Mouse (Mus musculus): ENCODE results near the gene Lhx8. TPM values are rescaled to one million over a fixed set of nuclear protein-coding genes. Genes with fewer than 3 reads are reported as not detected.

Gene Lhx8
- total and polyA plus RNA-seq, 3 experiments = not detected

GRCm38 (mm10) chr3:154298490-154298889 is 32.0 kb downstream of the Lhx8 start:
- DNase-seq (ENCODE audit: extremely low read depth) = no peak
- in situ Hi-C loops (cut with MboI; ENCODE audit: low pct_ligation_motif_present, low pct_unique_long_range_greater_than_20kb, low sequenced_read_pairs) = no loop called here
- H3K27ac ChIP-seq (ENCODE audit: insufficient read depth, low read depth) = no peak overlapping the region

DNA sequence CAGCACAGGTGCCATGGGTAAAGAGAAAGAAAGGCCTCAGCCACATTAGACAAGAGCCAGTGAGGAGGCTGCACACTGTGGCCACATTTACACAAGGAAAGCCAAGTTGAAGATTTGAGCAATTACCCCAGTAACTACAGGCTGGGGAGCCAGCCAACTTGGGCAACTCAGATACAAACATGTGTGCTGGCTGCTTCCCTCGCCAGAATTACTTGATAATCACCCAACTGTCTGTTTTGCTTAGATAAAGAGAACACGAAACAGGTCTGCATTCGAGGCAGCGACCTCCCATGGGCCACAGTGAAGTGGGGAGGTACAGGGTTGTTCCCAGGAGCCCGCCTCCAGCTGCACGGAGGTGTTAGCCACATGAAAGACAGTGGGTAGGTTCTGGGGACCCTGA is 33.0 kb downstream of the Lhx8 start:
- Histone ChIP-seq H3K9ac (ENCODE audit: insufficient read depth, low read depth) (no peak overlapping the region), H3K9me3 (replicated peaks; ENCODE audit: low read length) (no peaks in the 10 kb centered on the region), H3K79me2 (replicated peaks; ENCODE audit: control insufficient read depth, extremely low read depth, insufficient read depth, poor library complexity, severe bottlenecking) (no peaks in the 10 kb centered on the region), H3K27me3 (replicated peaks) (no peaks in the 10 kb centered on the region), H3K4me3 (replicated peaks in 1 of 3; ENCODE audit: low read depth in 2 of 3, low read length in 2 of 3, poor library complexity in 1 of 3) (no peak overlapping the region), H3K27ac (ENCODE audit: insufficient read depth, low read depth) (no peak overlapping the region), H3K36me3 (replicated peaks in 1 of 2; ENCODE audit: control insufficient read depth in 1 of 2, insufficient read depth in 1 of 2, low read length in 1 of 2) (no peaks in the 10 kb centered on the region), H3K4me1 (ENCODE audit: control insufficient read depth in 1 of 2, insufficient read depth in 2 of 2) (peaks cover 0 to 4% of the 10 kb centered on the region in 2 experiments; a peak in 1 of 4 replicates), H3K4me2 (ENCODE audit: insufficient read depth, low read depth, poor library complexity, severe bottlenecking) (no peak overlapping the region)
- in situ Hi-C loops (cut with MboI; ENCODE audit: low pct_ligation_motif_present, low pct_unique_long_range_greater_than_20kb, low sequenced_read_pairs) (no loop called here), dilution Hi-C loops (cut with MboI; ENCODE audit: extremely low pct_ligation_motif_present, extremely low pct_unique_long_range_greater_than_20kb, low sequenced_read_pairs) (no loop called here)
- TF ChIP-seq MAFK (IDR thresholded peaks at IDR 0.05; ENCODE audit: insufficient replicate concordance, low read length) = no peak
- DNase-seq (ENCODE audit: extremely low read depth) = no peak

More at GRCm38 (mm10) chr3:154298490-154298889, 32.0 kb downstream of the Lhx8 start:
- Histone ChIP-seq H3K4me1 (ENCODE audit: control insufficient read depth in 1 of 2, insufficient read depth in 2 of 2) (peaks cover 0 to 4% of the 10 kb centered on the region in 2 experiments; a peak in 1 of 4 replicates), H3K36me3 (replicated peaks in 1 of 2; ENCODE audit: control insufficient read depth in 1 of 2, insufficient read depth in 1 of 2, low read length in 1 of 2) (no peaks in the 10 kb centered on the region), H3K9ac (ENCODE audit: insufficient read depth, low read depth) (no peak overlapping the region), H3K27me3 (replicated peaks) (no peaks in the 10 kb centered on the region), H3K4me3 (replicated peaks in 1 of 3; ENCODE audit: low read depth in 2 of 3, low read length in 2 of 3, poor library complexity in 1 of 3) (no peak overlapping the region), H3K9me3 (replicated peaks; ENCODE audit: low read length) (no peaks in the 10 kb centered on the region), H3K79me2 (replicated peaks; ENCODE audit: control insufficient read depth, extremely low read depth, insufficient read depth, poor library complexity, severe bottlenecking) (no peaks in the 10 kb centered on the region), H3K4me2 (ENCODE audit: insufficient read depth, low read depth, poor library complexity, severe bottlenecking) (no peak overlapping the region)
- TF ChIP-seq ZMIZ1 (IDR thresholded peaks at IDR 0.05; ENCODE audit: low read depth, low read length) (no peak), PAX5 (IDR thresholded peaks at IDR 0.05; ENCODE audit: low read length) (no peak), ELF1 (IDR thresholded peaks at IDR 0.05; ENCODE audit: low read depth, low read length) (no peak), ETS1 (conservative IDR thresholded peaks at IDR 0.05; ENCODE audit: low read depth, low read length) (no peak), SMC3 (IDR thresholded peaks at IDR 0.05; ENCODE audit: low read depth, low read length) (no peak)
- dilution Hi-C loops (cut with MboI; ENCODE audit: extremely low pct_ligation_motif_present, extremely low pct_unique_long_range_greater_than_20kb, low sequenced_read_pairs) = no loop called here

DNA sequence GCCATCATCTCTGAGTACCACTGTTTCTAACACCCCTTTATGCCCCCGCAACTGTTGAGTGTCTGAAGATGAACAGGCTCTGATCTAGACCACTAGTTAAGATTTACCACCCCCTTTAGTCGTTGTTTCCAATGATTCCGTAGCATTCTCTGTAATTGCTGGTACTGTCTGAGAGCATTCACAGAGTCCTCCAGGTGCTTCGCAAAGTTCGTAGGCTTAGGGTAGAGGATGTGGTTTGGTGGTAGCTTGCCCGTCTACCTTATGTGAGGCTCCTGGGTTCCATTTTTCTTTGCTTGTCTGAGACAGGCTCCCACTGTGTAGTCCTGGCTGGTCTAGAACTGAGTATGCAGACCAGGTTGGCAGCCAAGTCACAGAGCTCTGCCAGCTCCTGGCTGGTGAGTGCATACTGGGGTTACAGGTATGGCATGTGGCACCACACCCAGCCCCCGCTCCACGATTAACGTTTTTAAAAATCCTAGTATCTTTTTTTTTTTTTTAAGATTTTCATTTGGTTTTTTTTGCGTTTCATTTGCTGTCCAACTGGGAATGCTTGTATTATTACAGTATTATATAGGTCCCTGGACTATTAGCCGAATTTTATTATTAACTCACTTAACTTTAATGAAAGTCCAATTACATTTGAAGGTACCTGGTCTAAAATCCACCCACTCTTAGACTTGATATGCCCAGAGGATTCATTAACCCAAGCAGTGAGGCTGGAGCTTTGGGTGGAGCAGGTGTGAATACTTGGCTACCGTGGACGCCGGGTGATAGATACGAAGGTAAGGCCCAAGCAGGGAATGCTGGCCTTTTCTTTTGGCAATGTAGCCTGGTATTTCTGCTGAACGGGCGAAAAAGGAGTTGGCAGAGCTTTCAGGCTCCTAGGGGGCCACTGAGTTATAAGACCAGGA is 35.3 kb downstream of the Lhx8 start:
- dilution Hi-C loops (cut with MboI; ENCODE audit: extremely low pct_ligation_motif_present, extremely low pct_unique_long_range_greater_than_20kb, low sequenced_read_pairs) (no loop called here), in situ Hi-C loops (cut with MboI; ENCODE audit: low pct_ligation_motif_present, low pct_unique_long_range_greater_than_20kb, low sequenced_read_pairs) (no loop called here)
- H3K27ac ChIP-seq (ENCODE audit: insufficient read depth, low read depth) = no peak overlapping the region
- H3K9me3 ChIP-seq (replicated peaks; ENCODE audit: low read length) = no peaks in the 10 kb centered on the region
- no peak overlapping the region for H3K4me3 ChIP-seq (replicated peaks in 1 of 3; ENCODE audit: low read depth in 2 of 3, low read length in 2 of 3, poor library complexity in 1 of 3)
- H3K36me3 ChIP-seq (replicated peaks in 1 of 2; ENCODE audit: control insufficient read depth in 1 of 2, insufficient read depth in 1 of 2, low read length in 1 of 2) = no peaks in the 10 kb centered on the region
- peaks cover 0 to 10% of the 10 kb centered on the region in 2 experiments; a peak in 2 of 4 replicates for H3K4me1 ChIP-seq (ENCODE audit: control insufficient read depth in 1 of 2, insufficient read depth in 2 of 2)
- no peak for DNase-seq (ENCODE audit: extremely low read depth)
- no peaks in the 10 kb centered on the region for H3K27me3 ChIP-seq (replicated peaks)
- H3K9ac ChIP-seq (ENCODE audit: insufficient read depth, low read depth) = no peak overlapping the region
- H3K79me2 ChIP-seq (replicated peaks; ENCODE audit: control insufficient read depth, extremely low read depth, insufficient read depth, poor library complexity, severe bottlenecking) = no peaks in the 10 kb centered on the region
- no peak for TF ChIP-seq CHD2 (IDR thresholded peaks at IDR 0.05; ENCODE audit: low read length)
- no peak for TF ChIP-seq ZMIZ1 (IDR thresholded peaks at IDR 0.05; ENCODE audit: low read depth, low read length)
- no peak for TF ChIP-seq KAT2A (IDR thresholded peaks at IDR 0.05; ENCODE audit: insufficient replicate concordance, low read length)
- no peak for TF ChIP-seq RAD21 (IDR thresholded peaks at IDR 0.05; ENCODE audit: low read depth, low read length)
- TF ChIP-seq CTCF (conservative IDR thresholded peaks at IDR 0.05 in 1 of 2, IDR thresholded peaks at IDR 0.05 in 1 of 2; ENCODE audit: low read depth in 2 of 2, low read length in 2 of 2) = no peak
- no peak for TF ChIP-seq CHD1 (IDR thresholded peaks at IDR 0.05; ENCODE audit: low read depth, low read length)
- no peak for TF ChIP-seq MYC (IDR thresholded peaks at IDR 0.05; ENCODE audit: low read depth, low read length)
- no peak for TF ChIP-seq NRF1 (IDR thresholded peaks at IDR 0.05; ENCODE audit: low read depth, low read length)
- no peak for TF ChIP-seq MAFK (IDR thresholded peaks at IDR 0.05; ENCODE audit: insufficient replicate concordance, low read length)
- TF ChIP-seq TCF12 (IDR thresholded peaks at IDR 0.05; ENCODE audit: low read depth, low read length) = no peak
- no peak for TF ChIP-seq UBTF (IDR thresholded peaks at IDR 0.05; ENCODE audit: low read depth, low read length)
- TF ChIP-seq ELF1 (IDR thresholded peaks at IDR 0.05; ENCODE audit: low read depth, low read length) = no peak
- TF ChIP-seq JUND (conservative IDR thresholded peaks at IDR 0.05; ENCODE audit: low read depth, low read length) = no peak
- no peak for TF ChIP-seq IRF4 (IDR thresholded peaks at IDR 0.05; ENCODE audit: low read depth, low read length)
- no peak for TF ChIP-seq TBP (conservative IDR thresholded peaks at IDR 0.05; ENCODE audit: low read depth, low read length)
- no peak for TF ChIP-seq JUN (IDR thresholded peaks at IDR 0.05; ENCODE audit: insufficient read depth, low read depth, low read length)
- TF ChIP-seq POLR2AphosphoS2 (IDR thresholded peaks at IDR 0.05; ENCODE audit: low read depth, low read length) = no peak
- H3K4me2 ChIP-seq (ENCODE audit: insufficient read depth, low read depth, poor library complexity, severe bottlenecking) = no peak overlapping the region
